Mouse (Mus musculus) heart, postnatal 0 days (tissue): Measurements from ENCODE around the gene Duox1.
"Not testable (repeated sequence)": the region's sequence is repeated elsewhere in the genome, so short reads cannot be mapped to it uniquely, and the experiment has no call there.

ENCODE experiments used
- CTCF ChIP-seq: IDR thresholded peaks from 2 replicates; pipeline ENCODE4 v1.5.1; 2016; ENCODE audit warnings: antibody characterized with exemption, control low read depth, low read depth
- EP300 ChIP-seq: IDR thresholded peaks from 2 replicates; pipeline ENCODE4 v1.6.1; 2016; ENCODE audit warnings: antibody characterized with exemption, low read depth

GRCm38 (mm10) chr2:122346164-122346563, 30.7 kb downstream of the Duox1 start:
- not testable (repeated sequence) for TF ChIP-seq EP300, CTCF
